Mouse (Mus musculus) brain, embryonic 14.5 days (tissue): ENCODE data around the gene Vangl2. TPM values are rescaled to one million over a fixed set of nuclear protein-coding genes. Genes with fewer than 3 reads are reported as not detected.

Experiments used
- DNase-seq: peaks from one replicate; pipeline ENCODE4 v3.0.0-alpha.2; 2011; ENCODE audit warnings: low read depth
- CTCF ChIP-seq: fragments of 200-500 bp; IDR thresholded peaks from 2 replicates; pipeline ENCODE4 v1.5.1; 2012; ENCODE audit warnings: inconsistent platforms, mild to moderate bottlenecking, moderate library complexity, borderline replicate concordance; ENCODE audit not compliant: insufficient read depth, insufficient read length; ENCODE audit errors: extremely low read depth
- POLR2A ChIP-seq: fragments of 200-500 bp; IDR thresholded peaks from 2 replicates; pipeline ENCODE4 v1.6.1; 2012; ENCODE audit warnings: mild to moderate bottlenecking, inconsistent platforms, borderline replicate concordance; ENCODE audit not compliant: poor library complexity, insufficient read depth, insufficient read length, severe bottlenecking; ENCODE audit errors: extremely low read depth
- polyA plus RNA-seq: library from polyadenylated mRNA; depleted of rRNA; stranded (reverse); fragments of >200 nt; gene quantifications from 2 replicates; pipeline ENCODE4 v1.2.3, GENCODE M21; 2012; rRNA removed

Vangl2 gene
- polyA plus RNA-seq = 61.5 and 87.3 TPM in 2 replicates

DNA sequence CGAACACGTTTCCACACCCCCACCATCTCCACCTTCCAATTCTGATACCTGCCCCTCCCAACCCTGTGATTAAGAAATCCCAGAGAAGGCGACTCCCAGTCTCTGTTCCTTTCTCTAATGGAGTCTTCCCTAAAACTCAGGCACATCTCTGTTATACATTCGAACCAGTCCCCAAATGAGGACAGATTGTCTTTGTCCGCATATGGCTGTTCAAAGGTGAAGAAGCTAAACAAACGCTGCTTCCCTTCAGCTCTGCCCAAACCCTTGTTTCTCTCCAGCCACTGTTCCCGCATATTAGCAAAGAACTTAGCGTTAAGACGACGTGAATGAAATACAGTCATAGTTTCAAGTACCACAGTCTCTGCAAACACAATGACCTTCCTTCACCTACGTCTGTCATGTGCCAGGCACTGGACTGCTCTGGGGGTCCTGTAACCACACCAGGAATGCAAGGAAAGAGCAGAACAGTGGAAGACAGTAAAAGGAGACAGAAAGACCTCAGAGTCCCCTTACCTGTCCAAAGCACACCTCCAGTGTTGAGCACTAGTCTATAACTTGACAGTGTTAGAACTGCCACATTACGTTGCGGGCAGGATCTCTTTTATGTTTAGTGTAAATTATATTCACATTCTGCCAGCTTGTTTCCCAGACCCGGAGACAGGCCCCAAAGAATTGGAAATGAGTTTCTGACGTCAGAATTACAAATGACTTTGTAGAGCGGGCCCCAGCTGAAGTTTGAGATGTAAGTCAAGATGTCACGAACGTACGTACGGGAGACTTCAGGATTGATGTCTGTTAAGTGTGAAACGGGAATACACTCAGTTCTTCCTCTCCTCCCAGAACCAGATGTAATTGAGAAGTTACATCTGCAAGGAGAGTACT, at the start of gene Vangl2:
TSS of gene Vangl2 (minus strand) at position 51 of the 882 bp plus-strand sequence.
- DNase-seq = peak; percentile 74
- no peak for TF ChIP-seq POLR2A
- no peak for TF ChIP-seq CTCF

DNA sequence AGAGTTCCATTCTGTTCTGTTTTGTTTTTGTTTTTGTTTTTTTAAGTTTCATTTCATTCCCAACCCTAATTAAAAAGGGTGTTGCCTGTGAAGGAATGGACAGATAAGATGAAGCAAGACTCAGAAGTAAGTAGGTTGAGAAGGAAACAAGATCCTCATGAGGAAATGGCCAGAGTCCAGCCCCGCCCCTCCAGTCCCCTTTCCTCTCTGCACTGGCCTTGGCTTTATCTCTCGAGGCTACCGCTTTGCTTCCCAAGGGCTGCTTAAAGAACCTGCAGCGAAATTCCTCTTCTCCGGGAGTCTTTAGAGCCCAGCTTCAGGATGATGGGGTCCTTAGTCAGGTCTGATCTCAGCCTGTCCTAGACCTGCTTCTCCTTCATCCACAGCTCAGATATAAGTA, 49.7 kb upstream of the Vangl2 start:
- no peak for DNase-seq
- no peak for TF ChIP-seq CTCF
- no peak for TF ChIP-seq POLR2A

DNA sequence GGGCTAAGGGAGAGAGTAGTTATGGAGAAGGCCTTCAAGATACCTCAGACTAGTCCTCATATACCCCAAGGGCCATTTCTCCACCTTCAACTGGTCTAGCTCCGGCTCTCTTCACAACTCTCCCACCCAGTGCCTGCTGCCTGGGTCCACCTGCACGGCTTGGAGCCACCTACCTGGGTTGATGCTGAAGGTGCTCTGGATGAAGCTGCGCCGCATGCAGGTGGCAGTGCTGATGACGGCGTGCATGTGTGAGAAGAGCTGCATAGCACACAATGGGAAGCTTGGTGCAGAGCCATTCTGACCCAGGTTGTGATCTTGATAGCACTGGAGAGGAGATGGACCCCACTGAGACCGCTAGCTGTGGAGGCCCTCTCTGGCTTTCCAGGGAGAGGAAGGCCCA, 44.4 kb upstream of the Vangl2 start:
- DNase-seq = no peak
- TF ChIP-seq POLR2A (no peak), CTCF (no peak)

DNA sequence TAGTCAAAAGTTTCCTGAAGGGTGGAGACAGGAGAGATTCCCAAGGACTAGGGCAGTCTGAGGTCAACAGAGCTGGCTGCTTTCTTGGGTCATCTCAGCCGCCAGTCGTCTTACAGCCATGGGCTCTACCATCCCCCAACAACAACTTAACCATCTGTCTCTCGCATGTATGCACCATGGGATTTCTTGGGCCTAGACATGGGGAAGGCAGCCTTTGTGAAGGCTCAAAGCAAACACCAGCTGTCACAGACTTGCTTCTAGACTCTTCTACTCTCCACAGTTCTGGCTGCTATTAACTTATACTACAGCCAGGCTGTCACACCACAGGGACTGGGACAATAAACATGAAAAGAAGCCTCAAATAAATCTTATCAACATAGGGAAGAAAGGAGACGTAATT, 43.3 kb upstream of the Vangl2 start:
- peak; percentile 78 for DNase-seq

DNA sequence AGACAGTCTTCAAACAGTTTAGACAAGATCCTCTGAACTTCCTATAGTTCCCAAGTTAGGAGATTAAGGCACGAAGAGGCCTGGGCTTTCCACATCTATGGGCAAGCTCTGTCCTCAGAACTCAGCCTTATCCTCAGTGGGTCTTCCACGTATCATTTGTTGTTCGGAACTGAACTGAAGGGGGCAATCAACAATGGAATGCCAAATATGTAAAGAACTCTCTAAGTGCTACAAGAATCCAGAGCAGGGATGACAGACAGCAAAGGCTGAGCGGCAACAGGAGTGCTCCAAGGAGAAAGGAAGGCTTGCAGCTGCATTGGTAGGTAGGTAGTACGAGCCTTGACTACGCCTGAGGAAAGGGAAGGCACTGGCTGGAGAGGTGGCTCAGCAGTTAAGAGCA, 42.0 kb upstream of the Vangl2 start:
- TF ChIP-seq CTCF = no peak
- DNase-seq = no peak

More for the DNA sequence above, 43.3 kb upstream of the Vangl2 start:
- TF ChIP-seq POLR2A (no peak), CTCF (no peak)

DNA sequence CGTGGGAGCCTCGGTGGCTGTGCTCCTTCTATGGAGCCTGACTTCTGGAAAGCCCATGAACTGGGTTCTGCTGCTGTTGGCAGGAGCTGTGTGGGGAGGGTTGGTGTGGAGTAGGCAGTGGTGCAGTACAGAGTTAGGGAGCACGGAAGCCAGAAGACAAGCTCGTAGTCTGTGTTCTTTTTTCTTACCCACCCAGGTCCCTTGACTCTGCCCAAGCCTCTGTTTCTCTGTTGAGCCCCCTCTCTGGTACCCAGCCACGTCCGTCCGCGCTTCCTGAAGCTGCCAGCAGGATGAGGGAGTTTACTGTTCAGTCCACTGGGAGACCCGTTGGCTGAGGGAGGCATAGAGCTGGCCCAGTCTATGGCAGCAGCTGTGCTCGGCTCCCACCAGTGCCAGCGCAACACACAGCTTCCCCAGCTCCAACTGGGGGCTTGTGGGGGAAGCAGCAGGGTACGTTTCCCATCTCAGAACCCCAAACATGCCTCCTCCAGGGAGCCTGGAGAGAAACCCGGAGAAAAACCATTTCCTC, 36.4 kb upstream of the Vangl2 start:
- peak; percentile 71 for DNase-seq
- TF ChIP-seq POLR2A = no peak
- TF ChIP-seq CTCF = 0 out of 2 replicates have a peak, but pooled peaks have one; percentile 7

DNA sequence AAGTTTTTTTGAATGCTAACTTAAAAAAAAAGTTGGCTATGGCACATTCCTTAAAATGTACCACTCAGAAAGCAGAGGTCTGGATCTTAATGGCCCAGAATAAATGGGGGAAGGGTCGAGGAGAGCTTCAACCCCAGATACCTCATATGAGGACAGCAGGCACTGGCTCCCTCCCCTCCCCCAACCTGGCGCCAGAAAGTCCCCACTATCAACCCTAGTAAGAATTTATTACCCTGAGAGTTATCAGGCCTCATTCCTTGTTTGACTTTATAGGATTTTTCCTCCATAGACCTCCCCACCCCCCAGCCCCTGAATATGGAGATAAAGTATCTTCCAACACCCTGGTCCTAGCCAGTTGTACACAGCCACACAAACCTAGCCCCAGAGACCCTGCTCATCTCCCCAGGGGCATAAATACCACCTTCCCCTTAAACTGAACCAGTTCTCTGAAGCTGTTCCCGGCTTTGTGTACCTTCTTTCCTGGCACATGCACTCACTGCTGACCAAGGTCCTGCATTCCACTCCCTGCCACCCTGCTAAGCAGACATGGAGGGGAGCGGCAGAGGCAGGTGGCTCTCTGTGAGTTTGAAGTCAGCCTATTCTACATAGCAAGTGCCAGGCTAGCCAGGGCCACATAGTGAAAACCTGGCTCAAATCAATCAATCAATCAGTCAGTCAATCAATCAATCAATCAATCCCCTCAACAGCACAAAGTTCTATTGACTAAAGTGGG, 35.2 kb upstream of the Vangl2 start:
- no peak for DNase-seq
- no peak for TF ChIP-seq POLR2A
- no peak for TF ChIP-seq CTCF

DNA sequence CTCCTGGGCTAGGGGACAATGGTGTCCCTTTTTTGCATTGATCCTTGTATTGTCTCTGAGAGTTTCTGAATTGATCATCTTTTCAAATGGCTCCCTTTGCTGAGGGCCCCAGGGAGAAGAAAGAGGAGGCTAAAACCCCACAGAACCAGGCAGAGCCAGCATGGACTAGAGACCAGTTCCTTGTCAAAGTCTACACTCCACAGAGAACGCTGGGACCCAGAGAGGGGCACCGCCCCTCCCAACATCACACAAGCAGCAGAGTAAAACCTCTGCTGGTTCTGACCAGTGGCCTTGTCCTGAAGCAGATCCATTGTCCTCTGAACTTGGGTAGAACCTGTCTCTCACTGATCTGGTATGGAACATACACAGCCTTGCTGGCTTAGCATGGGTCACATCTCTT, 33.9 kb upstream of the Vangl2 start:
- DNase-seq = no peak
- TF ChIP-seq POLR2A (no peak), CTCF (no peak)

DNA sequence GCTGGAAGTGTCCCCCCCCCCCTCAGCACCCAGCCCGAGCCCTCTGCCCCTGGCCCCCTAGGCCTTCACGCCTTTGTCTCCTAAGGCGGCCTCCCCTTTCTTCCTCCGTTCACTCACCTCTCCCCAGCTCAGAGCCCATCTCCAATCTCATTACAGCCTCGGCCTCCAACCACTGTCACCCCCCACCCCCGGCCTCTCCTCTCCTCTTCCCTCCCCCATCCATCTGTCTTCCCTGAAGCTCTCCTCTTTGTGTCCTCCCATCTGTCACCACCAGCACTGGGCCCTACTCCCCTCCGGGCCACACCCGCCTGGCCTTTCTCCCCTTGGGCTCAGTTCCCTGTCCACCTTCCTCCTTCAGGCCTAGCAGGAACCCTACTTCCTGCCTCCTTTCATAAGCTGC, 33.0 kb upstream of the Vangl2 start:
- TF ChIP-seq CTCF (no peak), POLR2A (no peak)
- DNase-seq = peak; percentile 79

DNA sequence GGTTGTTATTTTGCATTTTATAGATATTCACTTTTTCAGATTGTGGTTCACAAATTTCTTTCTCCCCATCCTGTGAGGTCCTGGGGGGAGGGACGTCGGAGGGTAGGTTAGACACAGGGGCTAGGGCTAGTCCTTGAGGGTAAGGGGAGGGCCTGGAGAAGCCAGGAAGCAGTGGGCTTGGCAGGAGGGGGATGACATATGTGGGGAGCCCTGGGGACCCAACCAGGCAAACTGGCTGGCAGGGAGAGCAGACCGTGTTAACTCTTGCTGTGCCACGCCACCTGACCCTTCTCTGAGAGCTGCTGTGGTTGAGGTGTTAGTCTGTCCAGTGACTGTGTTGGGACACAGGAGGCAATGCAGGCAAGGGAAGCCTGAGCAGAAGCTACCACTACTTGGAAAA, 32.4 kb upstream of the Vangl2 start:
- TF ChIP-seq POLR2A (no peak), CTCF (no peak)

DNA sequence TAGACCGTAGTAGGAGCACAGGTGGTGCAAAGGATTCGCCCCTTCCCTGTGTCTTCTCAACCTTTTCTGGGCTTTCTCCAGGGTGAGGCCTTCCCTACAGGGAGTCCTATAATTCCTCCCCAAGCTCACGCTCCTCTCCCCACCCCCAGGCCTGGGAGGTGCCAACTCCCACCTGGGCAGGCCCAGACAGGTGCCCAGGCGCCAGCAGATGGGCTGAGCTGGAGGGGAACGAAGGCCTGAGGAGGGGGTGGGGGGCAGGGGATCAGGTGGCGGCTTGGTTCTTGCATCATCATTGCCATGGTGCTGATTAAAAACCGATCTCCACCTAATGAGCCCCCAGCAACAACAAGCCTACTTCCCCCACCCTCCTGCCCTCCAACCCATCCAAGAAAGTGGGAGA, 30.6 kb upstream of the Vangl2 start:
- no peak for TF ChIP-seq POLR2A
- no peak for TF ChIP-seq CTCF
- peak; percentile 62 for DNase-seq

More for the DNA sequence above, 32.4 kb upstream of the Vangl2 start:
- peak; percentile 80 for DNase-seq
